Mouse (Mus musculus): ENCODE measurements at regions not wholly inside any gene's neighbourhood (a gene's known extent, or its start where the extent isn't known, plus 50 kb on each side); places are given as distances from the start of the nearest gene placed in this dataset.

GRCm38 (mm10) chr4:53386309-53386708 is 53.9 kb upstream of the Slc44a1 start:
- Histone ChIP-seq H3K27me3 (no peaks in the 10 kb centered on the region), H3K4me1 (0 out of 2 replicates have a peak, but pooled peaks cover 3% of the 10 kb centered on the region), H3K9ac (no peak overlapping the region), H3K4me3 (replicated peaks) (no peak overlapping the region), H3K4me2 (no peak overlapping the region), H3K36me3 (no peaks in the 10 kb centered on the region), H3K9me3 (replicated peaks) (no peaks in the 10 kb centered on the region), H3K27ac (no peak overlapping the region)
- ATAC-seq (replicated peaks; ENCODE audit: low FRiP score): no peak
- WGBS: 89% methylated on average over 8 of the region's 8 CpGs

- 11% methylated on average over 6 of the region's 6 CpGs for WGBS
These were observed 55.5 kb upstream of the Slc44a1 start for GRCm38 (mm10) chr4:53384761-53385160.

GRCm38 (mm10) chr4:53384104-53384503 is 56.1 kb upstream of the Slc44a1 start:
- 24% methylated on average over 6 of the region's 6 CpGs for WGBS
- Histone ChIP-seq H3K4me1 (0 out of 2 replicates have a peak, but pooled peaks cover 3% of the 10 kb centered on the region), H3K9me3 (replicated peaks) (no peaks in the 10 kb centered on the region), H3K9ac (no peak overlapping the region), H3K4me3 (replicated peaks) (no peak overlapping the region), H3K4me2 (no peak overlapping the region), H3K36me3 (no peaks in the 10 kb centered on the region), H3K27ac (no peak overlapping the region), H3K27me3 (no peaks in the 10 kb centered on the region)
- ATAC-seq (replicated peaks; ENCODE audit: low FRiP score): no peak

More at GRCm38 (mm10) chr4:53384761-53385160, 55.5 kb upstream of the Slc44a1 start:
- Histone ChIP-seq H3K9me3 (replicated peaks) (no peaks in the 10 kb centered on the region), H3K36me3 (no peaks in the 10 kb centered on the region), H3K27me3 (no peaks in the 10 kb centered on the region), H3K4me2 (peak overlapping the region; percentile 50), H3K4me3 (replicated peaks) (peak overlapping the region; percentile 19; the same call in 1 of the 2 replicates), H3K9ac (no peak overlapping the region), H3K4me1 (0 out of 2 replicates have a peak, but pooled peaks cover 3% of the 10 kb centered on the region), H3K27ac (no peak overlapping the region)
- ATAC-seq (replicated peaks; ENCODE audit: low FRiP score): peak; percentile 56; the same call in 1 of the 2 replicates

- no peaks in the 10 kb centered on the region for H3K27me3 ChIP-seq
- no peak overlapping the region for H3K27ac ChIP-seq
- WGBS: 74% methylated on average over 4 of the region's 4 CpGs
- no peak overlapping the region for H3K9ac ChIP-seq
- H3K36me3 ChIP-seq: no peaks in the 10 kb centered on the region
- H3K4me3 ChIP-seq (replicated peaks): no peak overlapping the region
- no peak for ATAC-seq (replicated peaks; ENCODE audit: low FRiP score)
- no peak overlapping the region for H3K4me2 ChIP-seq
- H3K4me1 ChIP-seq: 0 out of 2 replicates have a peak, but pooled peaks cover 3% of the 10 kb centered on the region
- no peaks in the 10 kb centered on the region for H3K9me3 ChIP-seq (replicated peaks)
These were observed 58.2 kb upstream of the Slc44a1 start for GRCm38 (mm10) chr4:53382012-53382411.

GRCm38 (mm10) chr4:53379855-53380254 is 60.4 kb upstream of the Slc44a1 start:
- Histone ChIP-seq H3K9ac (no peak overlapping the region), H3K27ac (no peak overlapping the region), H3K27me3 (no peaks in the 10 kb centered on the region), H3K4me3 (replicated peaks) (no peak overlapping the region), H3K9me3 (replicated peaks) (no peaks in the 10 kb centered on the region), H3K36me3 (no peaks in the 10 kb centered on the region), H3K4me1 (0 out of 2 replicates have a peak, but pooled peaks cover 1% of the 10 kb centered on the region), H3K4me2 (no peak overlapping the region)
- 89% methylated on average over 1 of the region's 1 CpGs for WGBS
- no peak for ATAC-seq (replicated peaks; ENCODE audit: low FRiP score)

GRCm38 (mm10) chr4:53376995-53377394 is 63.2 kb upstream of the Slc44a1 start:
- no peaks in the 10 kb centered on the region for H3K36me3 ChIP-seq
- H3K4me2 ChIP-seq: no peak overlapping the region
- H3K27me3 ChIP-seq: no peaks in the 10 kb centered on the region
- ATAC-seq (replicated peaks; ENCODE audit: low FRiP score): no peak
- no peaks in the 10 kb centered on the region for H3K4me1 ChIP-seq
- H3K27ac ChIP-seq: no peak overlapping the region
- no peak overlapping the region for H3K4me3 ChIP-seq (replicated peaks)
- H3K9me3 ChIP-seq (replicated peaks): no peaks in the 10 kb centered on the region
- 82% methylated on average over 4 of the region's 4 CpGs for WGBS
- H3K9ac ChIP-seq: no peak overlapping the region

GRCm38 (mm10) chr4:53356374-53356773 is 83.8 kb upstream of the Slc44a1 start:
- H3K4me3 ChIP-seq (replicated peaks): no peak overlapping the region
- no peak overlapping the region for H3K4me2 ChIP-seq
- WGBS: 90% methylated on average over 2 of the region's 2 CpGs
- no peaks in the 10 kb centered on the region for H3K9me3 ChIP-seq (replicated peaks)
- no peaks in the 10 kb centered on the region for H3K4me1 ChIP-seq
- ATAC-seq (replicated peaks; ENCODE audit: low FRiP score): no peak
- H3K27me3 ChIP-seq: no peaks in the 10 kb centered on the region
- no peak overlapping the region for H3K9ac ChIP-seq
- no peaks in the 10 kb centered on the region for H3K36me3 ChIP-seq
- H3K27ac ChIP-seq: no peak overlapping the region

GRCm38 (mm10) chr4:53354961-53355360 is 85.3 kb upstream of the Slc44a1 start:
- Histone ChIP-seq H3K4me2 (no peak overlapping the region), H3K9ac (no peak overlapping the region), H3K4me1 (no peaks in the 10 kb centered on the region), H3K27me3 (no peaks in the 10 kb centered on the region), H3K4me3 (replicated peaks) (no peak overlapping the region), H3K9me3 (replicated peaks) (no peaks in the 10 kb centered on the region), H3K27ac (no peak overlapping the region), H3K36me3 (no peaks in the 10 kb centered on the region)
- WGBS: 32% methylated on average over 5 of the region's 5 CpGs
- ATAC-seq (replicated peaks; ENCODE audit: low FRiP score): no peak

- no peaks in the 10 kb centered on the region for H3K9me3 ChIP-seq (replicated peaks)
- no peak overlapping the region for H3K27ac ChIP-seq
- no peak overlapping the region for H3K4me3 ChIP-seq (replicated peaks)
- no peaks in the 10 kb centered on the region for H3K4me1 ChIP-seq
- ATAC-seq (replicated peaks; ENCODE audit: low FRiP score): no peak
- 49% methylated on average over 4 of the region's 4 CpGs for WGBS
- H3K27me3 ChIP-seq: no peaks in the 10 kb centered on the region
- H3K36me3 ChIP-seq: no peaks in the 10 kb centered on the region
- no peak overlapping the region for H3K4me2 ChIP-seq
- H3K9ac ChIP-seq: no peak overlapping the region
These were observed 86.7 kb upstream of the Slc44a1 start for GRCm38 (mm10) chr4:53353399-53354090.

GRCm38 (mm10) chr4:53351104-53351607 is 89.1 kb upstream of the Slc44a1 start:
- Histone ChIP-seq H3K27ac (no peak overlapping the region), H3K27me3 (no peaks in the 10 kb centered on the region), H3K4me1 (no peaks in the 10 kb centered on the region), H3K36me3 (no peaks in the 10 kb centered on the region), H3K4me3 (replicated peaks) (no peak overlapping the region), H3K9me3 (replicated peaks) (no peaks in the 10 kb centered on the region), H3K4me2 (no peak overlapping the region), H3K9ac (no peak overlapping the region)
- no peak for ATAC-seq (replicated peaks; ENCODE audit: low FRiP score)
- WGBS: 84% methylated on average over 4 of the region's 4 CpGs

- WGBS: 94% methylated on average over 4 of the region's 4 CpGs
These were observed 94.9 kb upstream of the Slc44a1 start for GRCm38 (mm10) chr4:53345346-53345745.

GRCm38 (mm10) chr4:53344546-53344945 is 95.7 kb upstream of the Slc44a1 start:
- no peaks in the 10 kb centered on the region for H3K36me3 ChIP-seq
- H3K4me1 ChIP-seq: no peaks in the 10 kb centered on the region
- no peak overlapping the region for H3K27ac ChIP-seq
- ATAC-seq (replicated peaks; ENCODE audit: low FRiP score): no peak
- no peaks in the 10 kb centered on the region for H3K27me3 ChIP-seq
- H3K4me3 ChIP-seq (replicated peaks): no peak overlapping the region
- H3K9me3 ChIP-seq (replicated peaks): no peaks in the 10 kb centered on the region
- H3K9ac ChIP-seq: no peak overlapping the region
- no peak overlapping the region for H3K4me2 ChIP-seq
- WGBS: 50% methylated on average over 8 of the region's 8 CpGs

More at GRCm38 (mm10) chr4:53345346-53345745, 94.9 kb upstream of the Slc44a1 start:
- H3K9me3 ChIP-seq (replicated peaks): no peaks in the 10 kb centered on the region
- H3K4me2 ChIP-seq: no peak overlapping the region
- no peak for ATAC-seq (replicated peaks; ENCODE audit: low FRiP score)
- H3K4me1 ChIP-seq: no peaks in the 10 kb centered on the region
- H3K27me3 ChIP-seq: no peaks in the 10 kb centered on the region
- no peak overlapping the region for H3K9ac ChIP-seq
- no peak overlapping the region for H3K27ac ChIP-seq
- no peak overlapping the region for H3K4me3 ChIP-seq (replicated peaks)
- no peaks in the 10 kb centered on the region for H3K36me3 ChIP-seq
